Mouse (Mus musculus): ENCODE results near the gene Alg1. TPM values are rescaled to one million over a fixed set of nuclear protein-coding genes. Genes with fewer than 3 reads are reported as not detected.

Gene Alg1
- polyA plus RNA-seq, 1 experiment from 2014 or later, result 36.7 TPM

Small RNA genes lying within 50 kb of the gene (microRNA-seq; reads per million reads assigned to microRNA genes)
- gene Gm23689, result not detected
- gene Gm26095, result not detected
- not detected for gene Mir6364

Other genes starting within 250 kb of the Alg1 start
- gene Sept12, start 235.8 kb upstream of the Alg1 start, polyA plus RNA-seq (2015; fragmentation: Nextera tagmentation; extraction: Ambion mirVana), result 0.11 TPM in 1 of 2 replicates, not detected in the other
- 133 and 146 TPM in 2 replicates for gene Smim22, start 226.3 kb upstream of the Alg1 start, polyA plus RNA-seq (2015; fragmentation: Nextera tagmentation; extraction: Ambion mirVana)
- 51.6 TPM in 2 replicates for gene Rogdi, start 220.1 kb upstream of the Alg1 start, polyA plus RNA-seq (2015; fragmentation: Nextera tagmentation; extraction: Ambion mirVana)
- gene Glyr1, start 183.8 kb upstream of the Alg1 start, polyA plus RNA-seq (2015; fragmentation: Nextera tagmentation; extraction: Ambion mirVana), result 139 and 140 TPM in 2 replicates
- 11.1 and 12.4 TPM in 2 replicates for gene Ubn1, start 183.6 kb upstream of the Alg1 start, polyA plus RNA-seq (2015; fragmentation: Nextera tagmentation; extraction: Ambion mirVana)
- gene Ppl, start 101.2 kb upstream of the Alg1 start, polyA plus RNA-seq (2015; fragmentation: Nextera tagmentation; extraction: Ambion mirVana), result 3.1 and 3.4 TPM in 2 replicates
- gene Sec14l5, start 86.5 kb upstream of the Alg1 start, polyA plus RNA-seq (2015; fragmentation: Nextera tagmentation; extraction: Ambion mirVana), result 0.05 TPM in 1 of 2 replicates, not detected in the other
- 39.5 and 42.2 TPM in 2 replicates for gene Nagpa, start 29.6 kb upstream of the Alg1 start, polyA plus RNA-seq (2015; fragmentation: Nextera tagmentation; extraction: Ambion mirVana)
- 2.8 and 4.2 TPM in 2 replicates for gene AU021092, start 11.3 kb upstream of the Alg1 start, polyA plus RNA-seq (2015; fragmentation: Nextera tagmentation; extraction: Ambion mirVana)
- 34.6 and 39.1 TPM in 2 replicates for gene Eef2kmt, start 22.4 kb downstream of the Alg1 start, polyA plus RNA-seq (2015; fragmentation: Nextera tagmentation; extraction: Ambion mirVana)